Mouse (Mus musculus) forebrain, embryonic 11.5 days (tissue): Measurements from ENCODE around the gene Ubqln1. TPM values are rescaled to one million over a fixed set of nuclear protein-coding genes. Genes with fewer than 3 reads are reported as not detected.
A peak's percentile ranks its signal among the peaks of the same experiment; 100 is the strongest.
"Not testable (repeated sequence)": the region's sequence is repeated elsewhere in the genome, so short reads cannot be mapped to it uniquely, and the experiment has no call there.

ENCODE experiments used
- ATAC-seq: fragments of 200-750 bp; cut with Nextera tagmentation; replicated peaks from 2 replicates; pipeline ENCODE4 v1.8.0; 2017; ENCODE audit warnings: moderate TSS enrichment; ENCODE audit not compliant: low FRiP score
- DNase-seq: peaks from one replicate; pipeline ENCODE4 v3.0.0-alpha.2; 2017; ENCODE audit warnings: low spot score
- H3K27ac ChIP-seq: fragments of 300-500 bp; sonication (generic); 2 replicates; pipeline ENCODE4 v1.5.1; 2014; ENCODE audit warnings: low read depth, low read length
- H3K27me3 ChIP-seq: fragments of 300-500 bp; sonication (generic); 2 replicates; pipeline ENCODE4 v1.6.1; 2014; ENCODE audit warnings: mild to moderate bottlenecking, low read length, mixed read lengths; ENCODE audit not compliant: control insufficient read depth, insufficient read depth
- H3K36me3 ChIP-seq: fragments of 300-500 bp; sonication (generic); 2 replicates; pipeline ENCODE4 v1.6.1; 2014; ENCODE audit warnings: mild to moderate bottlenecking, low read length, moderate library complexity, mixed read lengths; ENCODE audit not compliant: control insufficient read depth, insufficient read depth
- H3K4me1 ChIP-seq: fragments of 300-500 bp; sonication (generic); replicated peaks from 2 replicates; pipeline ENCODE4 v1.6.1; 2014; ENCODE audit warnings: low read length, mixed read lengths; ENCODE audit not compliant: control insufficient read depth, insufficient read depth
- H3K4me2 ChIP-seq: fragments of 300-500 bp; sonication (generic); 2 replicates; pipeline ENCODE4 v1.6.1; 2014; ENCODE audit warnings: low read depth, mild to moderate bottlenecking, low read length, moderate library complexity, mixed read lengths; ENCODE audit not compliant: severe bottlenecking
- H3K4me3 ChIP-seq: fragments of 300-500 bp; sonication (generic); 2 replicates; pipeline ENCODE4 v1.5.1; 2014; ENCODE audit warnings: low read depth, low read length
- H3K9ac ChIP-seq: fragments of 300-500 bp; sonication (generic); 2 replicates; pipeline ENCODE4 v1.6.1; 2014; ENCODE audit warnings: low read length
- H3K9me3 ChIP-seq: fragments of 300-500 bp; sonication (generic); 2 replicates; pipeline ENCODE4 v1.6.1; 2016; ENCODE audit warnings: low read length, mixed read lengths; ENCODE audit not compliant: control insufficient read depth
- WGBS: fragments of 180-500 bp; shearing (Covaris S2); extraction: QIAGEN DNeasy Blood & Tissue Kit; methylation state at CpG from one replicate; pipeline ENCODE4 v1.1.7; 2014; 5-methylcytosine and 5-hydroxymethylcytosine counted together
- polyA plus RNA-seq: library from polyadenylated mRNA; unstranded; fragments of >200 nt; fragmentation: Nextera tagmentation; extraction: Ambion mirVana; gene quantifications from 2 replicates; pipeline ENCODE4 v1.2.1, GENCODE M21; 2014

The Ubqln1 gene
- polyA plus RNA-seq, 1 experiment from 2014 or later: 153 TPM

DNA sequence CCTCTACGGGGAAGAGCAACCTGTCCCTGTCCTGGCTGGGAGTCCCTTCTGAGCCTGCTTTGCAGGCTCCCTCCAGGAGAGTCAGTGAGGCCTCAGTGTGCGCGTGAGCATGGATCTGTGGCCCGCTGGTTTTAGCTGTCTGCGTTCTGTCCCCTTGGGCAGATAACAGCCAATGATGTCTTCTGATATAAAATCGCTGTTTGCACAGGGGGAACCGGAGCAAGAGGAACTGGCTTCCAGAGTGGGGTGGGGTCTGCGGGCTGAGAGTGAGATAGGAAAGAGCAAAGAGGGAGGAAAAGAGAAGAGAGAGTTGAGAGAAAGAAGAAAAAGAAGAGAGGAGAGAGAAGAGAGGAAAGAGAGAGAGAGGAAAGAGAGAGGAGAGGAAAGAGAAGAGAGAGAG is 58.4 kb downstream of the Ubqln1 start:
- peak overlapping the region; percentile 98 for H3K4me2 ChIP-seq
- WGBS: 28% methylated on average over 8 of the region's 8 CpGs
- H3K27ac ChIP-seq: no peak overlapping the region
- H3K4me1 ChIP-seq: no peaks in the 10 kb centered on the region
- DNase-seq: no peak
- no peak for ATAC-seq
- peaks cover 10% of the 10 kb centered on the region for H3K36me3 ChIP-seq
- H3K9me3 ChIP-seq: no peaks in the 10 kb centered on the region
- peak overlapping the region; percentile 77 for H3K4me3 ChIP-seq
- peak overlapping the region; percentile 76; the same call in 1 of the 2 replicates for H3K9ac ChIP-seq
- no peaks in the 10 kb centered on the region for H3K27me3 ChIP-seq

DNA sequence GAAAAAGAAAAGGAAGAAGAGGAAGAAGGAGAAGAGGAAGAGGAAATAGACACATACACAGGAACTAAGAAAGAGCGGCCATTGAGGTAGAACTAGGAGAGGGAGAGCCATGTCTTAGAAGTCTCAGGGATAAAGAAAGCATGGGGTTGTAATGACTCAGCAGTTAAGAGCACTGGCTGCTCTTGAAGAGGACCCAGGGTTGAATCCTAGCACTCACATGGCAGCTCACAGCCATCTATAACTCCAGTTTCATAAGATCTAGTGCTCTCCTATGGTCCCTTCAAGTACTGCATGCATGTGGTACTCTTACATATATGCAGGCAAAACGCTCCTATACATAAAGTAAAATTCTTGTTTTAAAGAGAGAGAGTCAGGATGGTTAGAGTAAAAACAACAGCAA is 59.4 kb downstream of the Ubqln1 start:
- ATAC-seq (no peak), DNase-seq (no peak)
- Histone ChIP-seq H3K36me3 (peaks cover 4% of the 10 kb centered on the region), H3K9me3 (no peaks in the 10 kb centered on the region), H3K4me3 (no peak overlapping the region), H3K9ac (no peak overlapping the region), H3K27me3 (no peaks in the 10 kb centered on the region), H3K4me1 (no peaks in the 10 kb centered on the region), H3K27ac (no peak overlapping the region), H3K4me2 (no peak overlapping the region)
- WGBS: 94% methylated on average over 2 of the region's 2 CpGs

DNA sequence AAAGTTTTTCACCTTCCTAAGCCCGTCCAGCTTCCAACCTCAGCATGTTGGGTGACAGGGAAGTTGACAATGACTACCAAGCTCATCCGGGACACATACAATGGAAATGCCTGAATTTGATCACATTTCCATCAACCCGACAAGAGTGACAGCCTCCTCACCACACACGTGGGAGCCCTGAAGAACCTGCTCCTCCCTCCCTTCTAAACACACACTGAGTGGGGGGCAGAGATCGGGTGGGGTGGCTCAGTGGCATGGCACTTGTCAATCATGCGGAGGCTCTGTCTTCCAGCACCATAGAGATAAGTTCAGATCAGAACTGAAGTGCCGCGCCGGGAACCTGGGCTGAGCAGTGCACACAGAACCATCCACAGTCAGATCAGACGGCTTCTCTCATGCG is 65.0 kb downstream of the Ubqln1 start:
- no peak overlapping the region for H3K27ac ChIP-seq
- H3K4me1 ChIP-seq: no peaks in the 10 kb centered on the region
- H3K9me3 ChIP-seq: no peaks in the 10 kb centered on the region; the same call in 1 of the 2 replicates
- no peak overlapping the region for H3K4me2 ChIP-seq
- no peaks in the 10 kb centered on the region for H3K36me3 ChIP-seq
- no peaks in the 10 kb centered on the region for H3K27me3 ChIP-seq
- H3K4me3 ChIP-seq: no peak overlapping the region
- no peak for DNase-seq
- no peak for ATAC-seq
- 79% methylated on average over 11 of the region's 11 CpGs for WGBS
- H3K9ac ChIP-seq: no peak overlapping the region

DNA sequence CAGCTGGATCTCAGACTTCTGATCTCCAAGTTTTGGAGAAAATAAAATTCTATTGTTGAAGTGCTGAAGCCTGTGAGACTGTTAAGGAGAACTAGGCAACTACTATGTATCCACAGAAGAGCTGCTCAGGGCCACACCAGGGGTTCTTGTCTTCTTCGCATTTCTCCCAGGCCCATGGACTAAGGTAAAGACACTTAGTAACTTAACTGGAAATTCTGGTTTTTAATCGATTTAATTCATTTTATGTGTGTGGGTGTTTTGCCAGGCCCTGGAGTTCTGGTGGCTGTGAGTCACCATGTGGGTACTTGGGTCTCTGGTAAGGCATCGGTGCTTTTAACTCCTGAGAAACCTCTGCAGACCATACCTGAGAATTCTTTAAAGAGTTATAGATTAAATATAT is 65.8 kb downstream of the Ubqln1 start:
- no peaks in the 10 kb centered on the region for H3K27me3 ChIP-seq
- no peak overlapping the region for H3K4me3 ChIP-seq
- ATAC-seq: no peak
- H3K36me3 ChIP-seq: no peaks in the 10 kb centered on the region
- H3K27ac ChIP-seq: no peak overlapping the region
- WGBS: 89% methylated on average over 3 of the region's 3 CpGs
- no peak overlapping the region for H3K9ac ChIP-seq
- no peak for DNase-seq
- H3K4me1 ChIP-seq: no peaks in the 10 kb centered on the region
- H3K9me3 ChIP-seq: no peaks in the 10 kb centered on the region; the same call in 1 of the 2 replicates
- no peak overlapping the region for H3K4me2 ChIP-seq

DNA sequence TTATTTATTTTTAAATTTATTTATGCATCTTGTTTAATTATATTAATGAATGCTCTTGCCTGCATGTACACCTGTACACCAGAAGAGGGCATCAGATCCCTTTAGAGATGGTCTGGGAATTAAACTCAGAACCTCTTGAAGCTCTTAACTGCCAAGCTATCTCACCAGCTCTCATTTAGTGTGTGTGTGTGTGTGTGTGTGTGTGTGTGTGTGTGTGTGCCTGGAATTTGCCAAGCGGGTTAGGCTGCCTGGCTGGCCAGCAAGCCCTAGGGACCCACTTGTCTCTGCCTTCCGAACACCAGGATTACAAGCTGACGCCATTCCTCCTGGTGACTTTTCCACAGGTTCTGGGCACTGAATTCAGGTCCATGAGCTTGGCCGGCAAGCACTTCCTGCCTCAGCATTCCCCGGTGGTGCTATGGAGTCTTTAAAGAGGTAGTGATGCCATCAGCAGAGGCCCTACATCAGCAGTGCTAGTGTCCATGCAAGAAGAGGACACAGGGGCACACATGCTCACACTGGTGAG is 66.4 kb downstream of the Ubqln1 start:
- Histone ChIP-seq H3K9me3 (no peaks in the 10 kb centered on the region; the same call in 1 of the 2 replicates), H3K27ac (no peak overlapping the region), H3K27me3 (no peaks in the 10 kb centered on the region), H3K4me3 (peak overlapping the region; percentile 34), H3K9ac (no peak overlapping the region; the same call in 1 of the 2 replicates), H3K4me1 (no peaks in the 10 kb centered on the region), H3K36me3 (no peaks in the 10 kb centered on the region), H3K4me2 (peak overlapping the region; percentile 74)
- 46% methylated on average over 5 of the region's 5 CpGs for WGBS
- ATAC-seq (peak; percentile 42; the same call in 1 of the 2 replicates), DNase-seq (no peak)

DNA sequence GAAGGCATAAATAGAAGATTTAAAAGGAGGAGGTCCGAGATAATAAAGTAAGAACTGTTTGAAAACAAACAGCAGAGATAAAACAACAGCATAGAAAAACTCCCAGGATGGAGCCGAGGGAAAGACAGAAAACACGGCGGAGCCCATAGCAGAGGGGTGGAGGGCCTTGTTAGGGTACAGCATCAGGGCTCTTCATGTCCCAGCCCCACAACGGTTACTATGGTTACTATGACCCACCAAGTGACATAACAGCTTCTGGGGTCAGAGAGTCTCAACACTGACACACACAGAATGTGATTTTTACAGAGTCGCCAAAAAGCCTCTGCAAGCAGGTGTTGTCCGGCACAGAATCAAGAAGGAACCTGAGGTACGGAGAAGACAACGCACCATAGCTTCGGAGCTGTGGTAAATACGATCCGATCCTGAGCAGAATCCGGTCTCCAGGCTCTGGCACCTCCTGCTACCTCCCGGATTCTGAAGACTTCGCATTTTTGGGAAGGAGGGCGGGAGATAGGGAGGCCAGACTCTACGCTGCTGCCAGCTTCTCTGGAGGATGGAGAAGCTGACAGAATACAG is 67.1 kb downstream of the Ubqln1 start:
- Histone ChIP-seq H3K36me3 (no peaks in the 10 kb centered on the region), H3K4me3 (peak overlapping the region; percentile 34), H3K4me2 (peak overlapping the region; percentile 74), H3K9me3 (no peaks in the 10 kb centered on the region; the same call in 1 of the 2 replicates), H3K9ac (peak overlapping the region; percentile 37; the same call in 1 of the 2 replicates), H3K4me1 (no peaks in the 10 kb centered on the region), H3K27me3 (no peaks in the 10 kb centered on the region), H3K27ac (no peak overlapping the region)
- DNase-seq (peak; percentile 84), ATAC-seq (peak; percentile 93)
- WGBS: 1% methylated on average over 17 of the region's 17 CpGs

DNA sequence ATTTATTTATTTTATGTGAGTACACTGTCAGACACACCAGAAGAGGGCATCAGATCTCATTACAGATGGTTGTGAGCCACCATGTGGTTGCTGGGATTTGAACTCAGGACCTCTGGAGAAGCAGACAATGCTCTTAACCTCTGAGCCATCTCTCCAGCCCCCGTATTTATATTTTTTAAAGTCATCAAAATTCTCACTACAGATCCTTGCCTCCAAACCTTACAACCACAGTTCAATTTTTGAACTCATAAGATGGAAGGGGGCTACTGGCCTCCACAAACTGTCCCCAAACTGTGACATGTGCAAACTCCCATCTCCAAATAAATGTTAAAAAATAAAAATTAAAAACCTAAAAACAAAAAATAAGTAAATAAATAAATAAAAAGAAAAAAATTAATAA is 67.7 kb downstream of the Ubqln1 start:
- ATAC-seq: no peak
- WGBS: 69% methylated on average over 1 of the region's 1 CpGs

DNA sequence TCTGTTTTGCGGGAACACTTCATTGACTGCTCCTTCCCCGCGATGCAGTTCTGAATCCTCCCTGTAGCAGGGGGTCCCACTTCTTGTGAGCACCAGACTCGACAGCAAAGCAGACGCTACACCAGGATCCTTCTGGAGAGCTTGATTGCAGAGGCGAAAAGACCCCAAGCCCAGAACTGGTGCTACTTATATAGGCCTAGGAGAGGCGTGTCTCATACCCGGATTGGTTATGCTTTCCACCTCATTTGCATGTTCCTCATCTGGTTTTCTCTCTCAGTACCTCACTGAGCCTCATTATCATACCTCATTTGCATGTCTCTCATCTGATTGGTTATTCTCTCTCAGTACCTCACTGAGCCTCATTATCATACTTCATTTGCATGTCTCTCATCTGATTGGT is 68.8 kb downstream of the Ubqln1 start:
- not testable (repeated sequence) for H3K27ac ChIP-seq, H3K4me3 ChIP-seq, H3K36me3 ChIP-seq, H3K4me1 ChIP-seq, H3K9me3 ChIP-seq, ATAC-seq, H3K27me3 ChIP-seq, H3K4me2 ChIP-seq, DNase-seq, H3K9ac ChIP-seq
- WGBS: 96% methylated on average over 8 of the region's 8 CpGs

More for the DNA sequence above, 67.7 kb downstream of the Ubqln1 start:
- no peak overlapping the region for H3K9ac ChIP-seq
- DNase-seq: no peak
- H3K27me3 ChIP-seq: no peaks in the 10 kb centered on the region
- no peak overlapping the region for H3K4me3 ChIP-seq
- H3K27ac ChIP-seq: no peak overlapping the region
- no peaks in the 10 kb centered on the region for H3K36me3 ChIP-seq
- no peaks in the 10 kb centered on the region for H3K4me1 ChIP-seq
- no peak overlapping the region for H3K4me2 ChIP-seq
- H3K9me3 ChIP-seq: no peaks in the 10 kb centered on the region; the same call in 1 of the 2 replicates

DNA sequence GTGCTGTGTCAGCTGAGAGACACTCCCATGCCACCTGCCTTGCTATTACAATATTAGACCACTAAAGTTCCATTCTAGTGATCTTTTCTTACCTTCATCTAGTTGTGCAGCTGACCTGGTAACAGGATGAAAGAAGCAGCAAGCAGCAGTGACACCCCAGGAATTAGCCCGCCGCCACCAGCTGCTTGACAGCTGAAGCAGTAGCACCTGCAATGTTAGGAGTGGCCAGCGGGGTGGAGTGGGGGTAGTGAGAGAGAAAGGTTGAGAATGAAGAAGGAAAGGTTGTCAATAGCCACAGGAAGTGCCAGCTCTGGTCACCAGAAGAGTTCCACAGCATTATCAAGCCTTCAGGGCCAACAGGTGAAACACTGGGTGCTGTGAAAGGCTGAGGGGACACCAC is 83.8 kb downstream of the Ubqln1 start:
- 56% methylated on average over 3 of the region's 3 CpGs for WGBS
- Histone ChIP-seq H3K9me3 (no peaks in the 10 kb centered on the region), H3K4me1 (peaks cover 2% of the 10 kb centered on the region; the same call in 1 of the 2 replicates), H3K27me3 (no peaks in the 10 kb centered on the region), H3K4me2 (no peak overlapping the region), H3K27ac (no peak overlapping the region), H3K4me3 (no peak overlapping the region), H3K9ac (no peak overlapping the region), H3K36me3 (no peaks in the 10 kb centered on the region; the same call in 1 of the 2 replicates)
- no peak for DNase-seq
- ATAC-seq: no peak
